Mouse (Mus musculus) heart, embryonic 10.5 days (tissue): ENCODE measurements around the gene Krit1. TPM values are rescaled to one million over a fixed set of nuclear protein-coding genes. Genes with fewer than 3 reads are reported as not detected.

ENCODE experiments used
- polyA plus RNA-seq: library from polyadenylated mRNA; unstranded; fragments of >200 nt; fragmentation: Nextera tagmentation; extraction: Ambion mirVana; gene quantifications from 2 replicates; pipeline ENCODE4 v1.2.1, GENCODE M21; 2016

The Krit1 gene
- polyA plus RNA-seq, 1 experiment from 2014 or later = 45.1 TPM

Other genes starting within 250 kb of the Krit1 start
- gene 1700109H08Rik, start 231.6 kb upstream of the Krit1 start, polyA plus RNA-seq = 2.7 and 3.8 TPM in 2 replicates
- gene Pex1, start 207.1 kb upstream of the Krit1 start, polyA plus RNA-seq = 11.5 and 13.9 TPM in 2 replicates
- 10.9 and 11.4 TPM in 2 replicates for gene Rbm48, start 206.6 kb upstream of the Krit1 start, polyA plus RNA-seq
- gene Tmbim7, start 152.0 kb upstream of the Krit1 start, polyA plus RNA-seq = not detected in 2 replicates
- 63.0 and 68.9 TPM in 2 replicates for gene Gatad1, start 146.0 kb upstream of the Krit1 start, polyA plus RNA-seq
- gene Ankib1, start 259 bp upstream of the Krit1 start, polyA plus RNA-seq = 8.3 and 9.1 TPM in 2 replicates
- gene Lrrd1, start 42.0 kb downstream of the Krit1 start, polyA plus RNA-seq = 0.11 and 0.34 TPM in 2 replicates
- 6.2 and 7.5 TPM in 2 replicates for gene Mterf1a, start 90.7 kb downstream of the Krit1 start, polyA plus RNA-seq
- gene Akap9, start 124.9 kb downstream of the Krit1 start, polyA plus RNA-seq = 107 and 121 TPM in 2 replicates